Mouse (Mus musculus): ENCODE results near the gene Tubgcp5. TPM values are rescaled to one million over a fixed set of nuclear protein-coding genes. Genes with fewer than 3 reads are reported as not detected.

The Tubgcp5 gene
- polyA plus RNA-seq, 1 experiment from 2014 or later, result 39.0 TPM

DNA sequence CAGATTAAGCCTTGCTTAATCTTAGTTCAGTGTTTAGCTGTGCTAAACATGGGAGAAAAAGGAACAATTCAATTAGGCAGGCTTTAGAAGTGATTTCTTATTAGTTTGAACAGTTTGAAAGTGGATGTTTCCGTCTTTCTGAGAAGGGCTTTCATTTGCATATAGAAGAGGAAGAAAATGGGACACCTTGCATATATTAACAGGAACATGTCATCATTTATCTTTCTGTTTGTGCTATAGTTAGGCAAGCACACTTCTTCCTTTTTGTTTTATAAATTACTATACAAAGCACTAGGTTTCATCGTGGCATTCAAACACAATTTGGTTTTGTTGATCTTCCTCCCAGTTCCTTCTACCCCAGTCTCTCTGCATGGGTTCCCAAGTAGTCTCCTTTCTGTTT, 63.8 kb downstream of the Tubgcp5 start:
- Histone ChIP-seq H3K27me3 (no peaks in the 10 kb centered on the region), H3K4me3 (no peak overlapping the region), H3K9ac (no peak overlapping the region), H3K36me3 (ENCODE audit: poor library complexity, severe bottlenecking) (no peaks in the 10 kb centered on the region), H3K4me1 (no peaks in the 10 kb centered on the region), H3K27ac (no peak overlapping the region), H3K4me2 (no peak overlapping the region), H3K9me3 (replicated peaks) (no peaks in the 10 kb centered on the region)
- WGBS, result 73% methylated on average over 2 of the region's 2 CpGs
- no peak for ATAC-seq

DNA sequence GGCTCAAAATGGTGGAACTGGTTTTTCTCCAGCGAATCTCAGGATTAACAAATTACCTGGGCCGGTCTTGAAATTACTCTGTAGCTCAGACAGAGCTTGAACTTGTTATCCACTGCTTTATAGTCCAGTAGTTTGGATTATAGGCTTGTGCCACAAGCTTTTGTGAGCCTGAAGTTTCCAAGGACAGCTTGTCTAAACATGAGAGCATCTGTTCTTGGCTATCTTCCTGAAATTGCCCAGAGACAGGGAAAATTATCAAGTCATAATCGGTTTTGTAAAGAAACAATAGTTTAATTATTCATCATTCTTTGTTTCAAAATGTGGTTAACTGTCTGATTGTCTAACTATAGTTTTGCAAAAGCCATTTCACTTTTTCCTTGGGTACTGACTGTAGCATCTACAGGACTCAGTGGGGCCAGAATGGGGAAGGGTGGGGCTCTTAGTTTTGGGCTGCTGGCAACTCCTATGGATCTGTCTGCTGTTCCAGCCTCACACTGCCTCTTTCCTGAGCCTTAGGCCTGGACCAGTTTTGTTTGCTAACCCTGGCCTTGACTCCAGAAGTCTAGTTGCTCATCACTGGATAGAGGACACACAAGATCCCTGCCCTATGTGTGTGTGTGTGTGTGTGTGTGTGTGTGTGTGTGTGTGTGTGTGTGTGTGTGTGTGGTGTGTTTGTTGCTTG, 65.0 kb downstream of the Tubgcp5 start:
- Histone ChIP-seq H3K9ac (no peak overlapping the region), H3K4me1 (no peaks in the 10 kb centered on the region), H3K36me3 (ENCODE audit: poor library complexity, severe bottlenecking) (0 out of 2 replicates have a peak, but pooled peaks cover 3% of the 10 kb centered on the region), H3K27ac (no peak overlapping the region), H3K4me2 (no peak overlapping the region), H3K27me3 (no peaks in the 10 kb centered on the region), H3K4me3 (no peak overlapping the region), H3K9me3 (replicated peaks) (no peaks in the 10 kb centered on the region)
- no peak for ATAC-seq
- WGBS, result 84% methylated on average over 3 of the region's 3 CpGs

GRCm38 (mm10) chr7:55859518-55859872, 65.5 kb downstream of the Tubgcp5 start:
- Histone ChIP-seq H3K36me3 (ENCODE audit: poor library complexity, severe bottlenecking) (0 out of 2 replicates have a peak, but pooled peaks cover 3% of the 10 kb centered on the region), H3K4me2 (no peak overlapping the region), H3K4me1 (no peaks in the 10 kb centered on the region), H3K27me3 (no peaks in the 10 kb centered on the region), H3K9me3 (replicated peaks) (no peaks in the 10 kb centered on the region), H3K9ac (no peak overlapping the region), H3K4me3 (no peak overlapping the region), H3K27ac (no peak overlapping the region)
- ATAC-seq, result no peak
- WGBS, result 93% methylated on average over 2 of the region's 2 CpGs

DNA sequence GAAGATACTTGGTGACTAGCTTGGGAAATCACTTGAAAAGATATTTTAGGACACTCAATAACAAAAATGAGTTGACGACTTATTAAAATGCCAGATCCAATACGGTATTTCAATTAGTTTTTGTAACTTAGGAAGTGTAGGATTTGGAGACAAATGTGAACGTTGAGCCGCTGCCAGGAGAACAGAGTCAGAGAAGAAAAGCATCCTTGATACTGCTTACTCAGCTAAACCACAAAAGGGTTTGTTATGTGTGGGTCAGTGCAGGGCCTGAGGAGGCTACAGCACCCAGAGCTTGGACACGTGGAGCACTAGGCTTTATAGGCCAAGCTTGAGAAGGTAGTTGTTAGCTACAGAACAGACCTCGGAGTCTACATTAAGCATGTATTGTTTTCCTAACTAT, 66.0 kb downstream of the Tubgcp5 start:
- no peak for ATAC-seq
- WGBS, result 81% methylated on average over 6 of the region's 6 CpGs
- no peaks in the 10 kb centered on the region for H3K9me3 ChIP-seq (replicated peaks)

DNA sequence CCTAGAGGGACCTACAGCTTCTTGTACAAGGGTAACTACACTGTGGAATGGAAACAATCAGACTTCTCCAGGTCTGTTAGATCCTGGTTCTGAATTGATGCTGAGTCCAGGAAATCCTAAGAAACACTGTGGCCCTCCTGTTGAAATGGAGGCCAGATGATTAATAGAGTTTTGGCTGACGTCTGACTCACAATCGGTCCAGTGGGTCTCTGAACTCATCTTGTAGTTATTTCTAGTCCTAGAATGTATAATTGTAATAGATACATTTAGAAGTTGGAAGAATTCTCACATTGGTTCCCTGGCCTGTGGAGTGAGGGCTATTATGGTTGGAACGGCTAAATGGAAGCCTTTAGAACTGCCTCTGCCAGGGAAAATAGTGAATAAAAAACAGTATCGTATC, 67.2 kb downstream of the Tubgcp5 start:
- Histone ChIP-seq H3K4me3 (no peak overlapping the region), H3K27ac (no peak overlapping the region), H3K9ac (no peak overlapping the region), H3K36me3 (ENCODE audit: poor library complexity, severe bottlenecking) (0 out of 2 replicates have a peak, but pooled peaks cover 3% of the 10 kb centered on the region), H3K4me2 (no peak overlapping the region), H3K27me3 (no peaks in the 10 kb centered on the region), H3K4me1 (peaks cover 5% of the 10 kb centered on the region; the same call in 1 of the 2 replicates), H3K9me3 (replicated peaks) (no peaks in the 10 kb centered on the region)
- no peak for ATAC-seq
- 96% methylated on average over 4 of the region's 4 CpGs for WGBS

More for the DNA sequence above, 66.0 kb downstream of the Tubgcp5 start:
- Histone ChIP-seq H3K4me1 (no peaks in the 10 kb centered on the region), H3K27ac (no peak overlapping the region), H3K4me3 (no peak overlapping the region), H3K27me3 (no peaks in the 10 kb centered on the region), H3K4me2 (no peak overlapping the region), H3K9ac (no peak overlapping the region), H3K36me3 (ENCODE audit: poor library complexity, severe bottlenecking) (0 out of 2 replicates have a peak, but pooled peaks cover 3% of the 10 kb centered on the region)

DNA sequence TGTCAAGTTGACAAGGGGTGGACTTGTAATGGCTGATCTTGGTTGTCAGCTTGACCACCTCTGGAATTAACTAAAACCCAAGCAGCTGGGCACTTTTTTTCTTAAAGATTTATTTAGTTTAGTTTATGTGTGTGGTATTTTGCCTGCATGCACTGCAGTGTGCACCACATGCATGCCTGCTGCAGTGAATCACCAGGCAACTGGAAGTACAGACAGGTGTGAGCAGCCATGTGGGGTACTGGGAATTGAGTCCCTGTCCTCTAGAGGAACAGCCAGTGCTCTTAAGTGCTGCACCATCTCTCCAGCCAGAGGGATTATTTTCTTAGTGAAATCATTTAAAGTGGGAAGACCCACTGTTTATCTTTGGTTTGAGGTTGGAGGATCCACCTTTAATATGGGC, 71.1 kb downstream of the Tubgcp5 start:
- H3K27me3 ChIP-seq, result no peaks in the 10 kb centered on the region
- ATAC-seq, result no peak
- no peak overlapping the region for H3K27ac ChIP-seq
- H3K36me3 ChIP-seq (ENCODE audit: poor library complexity, severe bottlenecking), result 0 out of 2 replicates have a peak, but pooled peaks cover 3% of the 10 kb centered on the region
- H3K4me1 ChIP-seq, result peaks cover 7% of the 10 kb centered on the region; the same call in 1 of the 2 replicates
- H3K9me3 ChIP-seq (replicated peaks), result no peaks in the 10 kb centered on the region
- no peak overlapping the region for H3K4me3 ChIP-seq
- no peak overlapping the region for H3K9ac ChIP-seq
- no peak overlapping the region for H3K4me2 ChIP-seq

- Histone ChIP-seq H3K27me3 (no peaks in the 10 kb centered on the region), H3K9ac (no peak overlapping the region), H3K4me2 (no peak overlapping the region), H3K36me3 (ENCODE audit: poor library complexity, severe bottlenecking) (0 out of 2 replicates have a peak, but pooled peaks cover 3% of the 10 kb centered on the region), H3K4me3 (no peak overlapping the region), H3K4me1 (peaks cover 7% of the 10 kb centered on the region; the same call in 1 of the 2 replicates), H3K9me3 (replicated peaks) (no peaks in the 10 kb centered on the region), H3K27ac (no peak overlapping the region)
- ATAC-seq, result no peak; the same call in 1 of the 2 replicates
- WGBS, result 88% methylated on average over 8 of the region's 8 CpGs
Measured at GRCm38 (mm10) chr7:55865750-55866416, 71.9 kb downstream of the Tubgcp5 start.

DNA sequence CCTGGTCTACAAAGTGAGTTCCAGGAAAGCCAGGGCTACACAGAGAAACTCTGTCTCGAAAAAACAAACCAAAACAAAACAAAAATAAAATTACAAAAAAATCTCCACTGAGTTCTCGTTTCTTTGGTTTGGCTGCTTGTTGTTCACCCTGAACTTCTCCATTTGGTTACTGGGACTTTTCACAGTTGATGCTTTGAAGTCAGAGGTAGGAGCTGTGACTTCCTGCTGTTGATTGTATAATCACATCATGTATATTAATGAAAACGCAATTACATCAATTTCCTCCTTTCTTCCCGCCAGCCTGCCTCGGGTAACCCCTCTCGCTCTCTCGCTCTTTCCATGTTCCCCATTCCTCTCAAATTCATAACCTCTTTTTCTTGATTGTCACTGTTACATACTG, 74.3 kb downstream of the Tubgcp5 start:
- peaks cover 7% of the 10 kb centered on the region; the same call in 1 of the 2 replicates for H3K4me1 ChIP-seq
- no peak overlapping the region for H3K4me2 ChIP-seq
- H3K4me3 ChIP-seq, result no peak overlapping the region
- no peak overlapping the region for H3K27ac ChIP-seq
- no peaks in the 10 kb centered on the region for H3K27me3 ChIP-seq
- H3K9me3 ChIP-seq (replicated peaks), result no peaks in the 10 kb centered on the region
- no peak for ATAC-seq
- no peak overlapping the region for H3K9ac ChIP-seq
- peaks cover 8% of the 10 kb centered on the region for H3K36me3 ChIP-seq (ENCODE audit: poor library complexity, severe bottlenecking)
- 80% methylated on average over 7 of the region's 7 CpGs for WGBS

DNA sequence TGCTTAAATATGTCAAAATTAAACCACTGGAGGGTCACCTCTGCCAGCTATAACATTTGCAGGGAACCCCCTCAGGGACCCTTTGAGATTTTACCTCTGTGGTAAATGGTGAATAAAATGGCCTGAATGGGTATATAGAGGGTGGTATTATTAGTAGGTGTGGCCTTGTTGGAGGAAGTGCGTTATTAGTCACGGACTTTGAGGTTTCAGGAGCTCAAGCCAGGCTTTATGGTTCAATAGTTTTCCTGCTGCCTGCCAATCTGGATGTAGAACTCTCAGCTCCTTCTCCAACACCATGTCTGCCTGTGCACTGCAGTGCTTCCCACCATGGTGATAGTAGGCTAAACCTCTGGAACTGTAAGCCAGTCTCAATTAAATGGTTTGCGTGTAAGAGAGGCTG, 75.3 kb downstream of the Tubgcp5 start:
- 81% methylated on average over 3 of the region's 3 CpGs for WGBS
- ATAC-seq, result no peak
- peaks cover 7% of the 10 kb centered on the region; the same call in 1 of the 2 replicates for H3K4me1 ChIP-seq

DNA sequence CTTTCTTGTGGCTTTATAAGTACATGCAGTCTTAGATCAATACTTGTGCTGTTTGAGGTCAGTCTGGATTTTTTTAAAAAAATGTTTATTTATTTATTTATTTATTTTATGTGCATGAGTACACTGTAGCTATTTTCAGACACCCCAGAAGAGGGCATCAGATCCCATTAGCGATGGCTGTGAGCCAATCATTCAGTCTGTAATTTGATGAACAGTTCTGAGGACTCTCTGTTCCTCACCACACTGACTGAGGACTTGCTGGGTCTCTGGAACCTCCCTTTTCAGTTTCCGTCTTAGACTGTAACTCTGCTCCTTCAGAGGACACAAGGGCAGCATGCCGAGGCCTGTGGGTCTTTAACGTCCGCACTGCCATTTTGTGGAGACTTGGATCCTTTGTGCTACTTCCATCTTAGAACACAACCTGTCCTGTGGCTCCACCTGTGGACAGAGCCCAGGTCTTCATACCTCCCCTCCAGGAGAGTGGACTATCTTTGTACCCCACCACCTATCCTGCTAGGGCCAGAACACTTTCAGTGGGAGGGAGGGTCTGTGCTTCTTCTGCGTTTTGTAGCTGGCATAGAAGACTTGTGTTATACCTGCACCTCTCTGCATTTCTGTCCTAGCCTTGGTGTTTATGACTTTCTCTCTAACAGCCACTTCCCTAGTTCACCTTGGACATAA, 76.5 kb downstream of the Tubgcp5 start:
- no peak overlapping the region for H3K4me2 ChIP-seq
- H3K27me3 ChIP-seq, result no peaks in the 10 kb centered on the region
- no peak overlapping the region for H3K27ac ChIP-seq
- no peak overlapping the region for H3K9ac ChIP-seq
- WGBS, result 90% methylated on average over 6 of the region's 6 CpGs
- no peaks in the 10 kb centered on the region for H3K9me3 ChIP-seq (replicated peaks)
- no peak overlapping the region for H3K4me3 ChIP-seq
- peak; percentile 54; the same call in 1 of the 2 replicates for ATAC-seq
- peaks cover 28% of the 10 kb centered on the region for H3K36me3 ChIP-seq (ENCODE audit: poor library complexity, severe bottlenecking)
- H3K4me1 ChIP-seq, result peaks cover 7% of the 10 kb centered on the region; the same call in 1 of the 2 replicates

More for the DNA sequence above, 75.3 kb downstream of the Tubgcp5 start:
- Histone ChIP-seq H3K9ac (no peak overlapping the region), H3K36me3 (ENCODE audit: poor library complexity, severe bottlenecking) (peaks cover 15% of the 10 kb centered on the region), H3K4me3 (no peak overlapping the region), H3K9me3 (replicated peaks) (no peaks in the 10 kb centered on the region), H3K27me3 (no peaks in the 10 kb centered on the region), H3K4me2 (no peak overlapping the region), H3K27ac (no peak overlapping the region)

DNA sequence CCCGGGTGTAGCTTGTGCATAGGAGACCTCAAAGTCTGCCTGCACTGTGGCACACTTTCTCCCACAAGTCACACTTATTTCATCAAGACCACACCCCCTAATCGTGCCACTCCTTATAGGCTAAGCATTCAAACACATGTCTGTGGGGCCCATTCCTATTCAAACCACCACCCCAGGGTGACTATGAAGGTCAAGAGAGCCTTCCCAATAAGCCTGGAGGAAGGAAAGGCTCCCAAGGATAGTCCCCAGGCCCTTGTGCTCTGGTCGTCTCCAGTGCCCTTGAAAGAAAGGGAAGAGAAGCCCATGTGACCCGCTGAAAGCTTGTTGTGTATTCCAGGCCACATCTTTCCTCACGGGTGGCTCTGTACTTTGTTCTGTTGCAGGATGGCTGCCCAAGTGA, 77.5 kb downstream of the Tubgcp5 start:
- no peak overlapping the region for H3K4me3 ChIP-seq
- WGBS, result 74% methylated on average over 5 of the region's 5 CpGs
- ATAC-seq, result no peak
- no peaks in the 10 kb centered on the region for H3K27me3 ChIP-seq
- no peak overlapping the region for H3K9ac ChIP-seq
- peaks cover 38% of the 10 kb centered on the region for H3K36me3 ChIP-seq (ENCODE audit: poor library complexity, severe bottlenecking)
- H3K27ac ChIP-seq, result no peak overlapping the region
- no peaks in the 10 kb centered on the region for H3K4me1 ChIP-seq
- H3K4me2 ChIP-seq, result no peak overlapping the region
- no peaks in the 10 kb centered on the region for H3K9me3 ChIP-seq (replicated peaks)

GRCm38 (mm10) chr7:55874703-55875102, 80.7 kb downstream of the Tubgcp5 start:
- no peak overlapping the region for H3K27ac ChIP-seq
- H3K27me3 ChIP-seq, result no peaks in the 10 kb centered on the region
- H3K4me3 ChIP-seq, result no peak overlapping the region
- peaks cover 70% of the 10 kb centered on the region for H3K36me3 ChIP-seq (ENCODE audit: poor library complexity, severe bottlenecking)
- no peaks in the 10 kb centered on the region for H3K4me1 ChIP-seq
- no peaks in the 10 kb centered on the region for H3K9me3 ChIP-seq (replicated peaks)
- H3K4me2 ChIP-seq, result no peak overlapping the region
- ATAC-seq, result no peak
- no peak overlapping the region for H3K9ac ChIP-seq
- WGBS, result 83% methylated on average over 7 of the region's 7 CpGs
